Mouse (Mus musculus) kidney, embryonic 14.5 days (tissue): ENCODE measurements around the gene Acly. TPM values are rescaled to one million over a fixed set of nuclear protein-coding genes. Genes with fewer than 3 reads are reported as not detected.

Experiments
- ATAC-seq: fragments of 200-750 bp; cut with Nextera tagmentation; 2 replicates; pipeline ENCODE4 v1.8.0; 2017; ENCODE audit warnings: moderate number of reproducible peaks, mild to moderate bottlenecking, moderate TSS enrichment, moderate library complexity; ENCODE audit not compliant: low FRiP score, low TSS enrichment
- H3K27ac ChIP-seq: fragments of 300-500 bp; sonication (generic); 2 replicates; pipeline ENCODE4 v1.5.1; 2014; ENCODE audit warnings: low read depth, mild to moderate bottlenecking, low read length, moderate library complexity, mixed read lengths
- H3K27me3 ChIP-seq: fragments of 300-500 bp; sonication (generic); 2 replicates; pipeline ENCODE4 v1.6.1; 2014; ENCODE audit warnings: mild to moderate bottlenecking, low read length; ENCODE audit not compliant: control insufficient read depth, insufficient read depth
- H3K36me3 ChIP-seq: fragments of 300-500 bp; sonication (generic); 2 replicates; pipeline ENCODE4 v1.6.1; 2014; ENCODE audit warnings: low read length, mixed read lengths; ENCODE audit not compliant: control insufficient read depth, insufficient read depth
- H3K4me1 ChIP-seq: fragments of 300-500 bp; sonication (generic); 2 replicates; pipeline ENCODE4 v1.6.1; 2014; ENCODE audit warnings: low read length, mixed read lengths; ENCODE audit not compliant: control insufficient read depth, insufficient read depth
- H3K4me2 ChIP-seq: fragments of 300-500 bp; sonication (generic); replicated peaks from 2 replicates; pipeline ENCODE4 v1.6.1; 2014; ENCODE audit warnings: low read depth, mild to moderate bottlenecking, low read length
- H3K4me3 ChIP-seq: fragments of 300-500 bp; sonication (generic); 2 replicates; pipeline ENCODE4 v1.5.1; 2014; ENCODE audit warnings: mild to moderate bottlenecking, low read length
- H3K9ac ChIP-seq: fragments of 300-500 bp; sonication (generic); 2 replicates; pipeline ENCODE4 v1.6.1; 2014; ENCODE audit warnings: low read depth, mild to moderate bottlenecking, low read length, moderate library complexity
- H3K9me3 ChIP-seq: fragments of 300-500 bp; sonication (generic); 2 replicates; pipeline ENCODE4 v1.6.1; 2016; ENCODE audit warnings: low read length; ENCODE audit not compliant: control insufficient read depth
- WGBS: fragments of 180-500 bp; shearing (Covaris S2); extraction: QIAGEN DNeasy Blood & Tissue Kit; methylation state at CpG from one replicate; pipeline ENCODE4 v1.1.7; 2014; 5-methylcytosine and 5-hydroxymethylcytosine counted together
- polyA plus RNA-seq: library from polyadenylated mRNA; unstranded; fragments of >200 nt; fragmentation: Nextera tagmentation; extraction: Ambion mirVana; gene quantifications from 2 replicates; pipeline ENCODE4 v1.2.1, GENCODE M21; 2014

Acly gene
- polyA plus RNA-seq, 1 experiment from 2014 or later: 158 TPM

DNA sequence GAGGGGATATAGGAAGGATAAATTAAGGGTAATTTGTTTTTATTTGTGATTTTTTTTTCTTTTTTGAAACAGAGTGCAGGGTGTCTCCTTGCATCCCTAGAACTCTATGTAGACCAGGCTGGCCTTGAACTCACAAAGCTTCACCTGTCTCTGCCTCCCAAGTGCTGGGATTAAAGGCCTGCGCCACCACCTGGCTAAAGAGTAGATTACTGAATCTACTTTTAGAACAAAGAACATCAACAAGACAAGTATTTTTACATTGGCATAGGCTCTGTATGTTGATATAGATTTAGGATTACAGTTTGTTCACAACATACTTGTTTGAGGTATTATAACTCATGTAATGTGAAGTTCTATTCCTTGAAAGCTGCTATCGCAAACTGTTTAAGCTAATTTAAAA is 17.2 kb downstream of the Acly start:
- H3K4me1 ChIP-seq: no peaks in the 10 kb centered on the region
- 96% methylated on average over 2 of the region's 2 CpGs for WGBS
- no peak overlapping the region for H3K4me3 ChIP-seq
- no peak overlapping the region for H3K4me2 ChIP-seq
- no peak for ATAC-seq
- H3K27me3 ChIP-seq: no peaks in the 10 kb centered on the region
- no peak overlapping the region for H3K27ac ChIP-seq
- H3K9me3 ChIP-seq: no peaks in the 10 kb centered on the region
- no peak overlapping the region for H3K9ac ChIP-seq
- H3K36me3 ChIP-seq: peaks cover 84% of the 10 kb centered on the region

DNA sequence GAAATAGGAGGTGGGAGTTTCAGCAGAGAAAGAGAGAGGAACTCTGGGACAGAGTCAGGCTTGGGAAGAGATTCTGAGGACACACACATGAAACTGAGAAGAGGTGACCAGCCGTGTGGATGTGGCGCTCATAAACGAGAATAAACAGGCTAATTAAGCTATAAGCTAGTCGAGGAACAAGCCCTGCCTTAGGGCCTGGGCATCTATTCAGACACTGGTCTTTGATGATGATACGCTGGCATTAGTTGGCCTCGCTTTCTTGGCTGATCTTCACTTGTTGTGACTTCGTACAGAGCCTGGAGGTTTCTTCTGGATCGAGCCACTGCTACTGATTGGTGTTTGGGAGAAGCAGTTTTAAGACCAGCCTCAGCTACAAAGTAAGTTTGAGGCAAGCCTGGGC is 21.8 kb downstream of the Acly start:
- H3K9ac ChIP-seq: no peak overlapping the region
- 96% methylated on average over 8 of the region's 8 CpGs for WGBS
- H3K4me2 ChIP-seq: no peak overlapping the region
- H3K36me3 ChIP-seq: peaks cover 83% of the 10 kb centered on the region
- H3K27ac ChIP-seq: no peak overlapping the region
- no peaks in the 10 kb centered on the region for H3K9me3 ChIP-seq
- no peaks in the 10 kb centered on the region for H3K4me1 ChIP-seq
- no peak overlapping the region for H3K4me3 ChIP-seq
- H3K27me3 ChIP-seq: no peaks in the 10 kb centered on the region
- ATAC-seq: no peak

DNA sequence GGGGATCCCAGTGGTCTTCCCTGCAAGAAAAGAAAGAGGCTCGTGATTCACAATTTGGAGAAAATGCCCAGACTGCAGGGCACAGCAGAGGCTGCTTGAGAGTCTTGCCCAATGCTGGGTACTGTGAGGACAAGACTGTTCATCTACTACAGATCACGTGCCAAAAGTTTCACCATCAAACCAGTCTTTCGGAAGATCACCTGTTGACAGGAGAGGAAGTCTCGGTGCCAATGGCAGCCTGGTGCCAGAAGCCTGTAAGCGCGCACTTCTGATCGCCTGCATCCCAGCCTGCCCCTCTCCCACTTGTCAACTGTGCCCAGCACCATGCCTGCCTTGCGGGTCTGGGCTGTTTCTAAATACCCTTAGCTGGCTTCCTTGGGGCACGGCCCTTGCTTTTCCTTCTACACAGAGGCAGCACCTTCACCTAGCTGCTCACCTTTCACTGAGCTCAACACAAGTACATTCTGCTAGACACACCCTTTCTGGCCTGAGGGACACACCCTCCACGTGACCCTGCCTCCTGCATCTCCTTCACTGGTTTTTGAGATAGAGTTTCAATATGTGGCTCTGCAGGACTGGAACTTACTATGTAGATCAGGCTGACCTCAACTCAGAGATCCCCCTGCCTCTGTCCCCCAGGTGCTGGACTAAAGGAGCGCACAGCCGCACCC is 22.7 kb downstream of the Acly start:
- no peak overlapping the region for H3K4me2 ChIP-seq
- no peak overlapping the region for H3K27ac ChIP-seq
- H3K9ac ChIP-seq: no peak overlapping the region
- no peaks in the 10 kb centered on the region for H3K4me1 ChIP-seq
- peaks cover 85% of the 10 kb centered on the region for H3K36me3 ChIP-seq
- WGBS: 92% methylated on average over 12 of the region's 12 CpGs
- no peaks in the 10 kb centered on the region for H3K9me3 ChIP-seq
- no peak overlapping the region for H3K4me3 ChIP-seq
- H3K27me3 ChIP-seq: no peaks in the 10 kb centered on the region
- no peak for ATAC-seq

DNA sequence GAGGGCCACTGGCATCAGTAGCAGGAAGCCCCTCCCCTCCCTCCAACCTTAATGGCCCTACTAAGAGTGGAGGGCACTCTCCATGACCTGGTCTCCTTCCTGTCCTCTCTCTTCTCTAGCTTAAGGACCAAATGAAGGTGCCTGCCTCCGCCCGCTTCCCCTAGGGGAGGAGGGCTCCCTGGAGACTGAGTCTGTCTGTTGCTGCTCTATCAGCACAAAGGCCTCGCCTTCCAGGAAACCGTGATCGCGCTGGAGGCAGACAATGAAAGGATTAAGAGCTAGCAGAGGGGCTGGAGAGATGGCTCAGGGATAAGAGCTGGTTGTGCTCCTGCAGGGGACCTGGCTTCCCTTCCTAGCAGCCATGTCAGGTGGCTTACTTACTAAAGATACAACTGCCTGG is 26.5 kb downstream of the Acly start:
- no peak overlapping the region for H3K4me3 ChIP-seq
- no peaks in the 10 kb centered on the region for H3K9me3 ChIP-seq
- peaks cover 88% of the 10 kb centered on the region for H3K36me3 ChIP-seq
- no peak overlapping the region for H3K27ac ChIP-seq
- H3K4me1 ChIP-seq: no peaks in the 10 kb centered on the region
- ATAC-seq: no peak
- 53% methylated on average over 6 of the region's 6 CpGs for whole genome bisulfite sequencing
- no peak overlapping the region for H3K9ac ChIP-seq
- H3K27me3 ChIP-seq: no peaks in the 10 kb centered on the region
- no peak overlapping the region for H3K4me2 ChIP-seq

DNA sequence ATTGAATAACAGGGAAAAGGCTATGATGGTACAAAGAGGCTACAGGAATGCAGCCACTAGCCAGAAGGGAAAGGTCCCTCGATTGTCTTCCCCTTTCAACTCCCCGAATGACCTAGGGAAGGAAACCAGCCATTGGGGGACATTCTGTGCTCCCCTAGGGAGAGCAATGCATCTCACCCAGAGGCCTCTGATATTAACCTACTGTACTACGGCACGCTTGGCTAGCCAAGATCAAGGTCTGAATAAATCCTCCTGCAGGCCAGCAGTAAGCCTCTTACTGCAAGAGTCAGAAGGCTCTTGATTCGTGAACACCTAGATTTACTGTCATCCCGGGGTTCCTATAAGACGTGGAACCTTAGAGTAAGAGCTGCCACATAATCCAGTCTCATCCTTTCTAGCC is 27.1 kb downstream of the Acly start:
- H3K9ac ChIP-seq: no peak overlapping the region
- no peak overlapping the region for H3K4me3 ChIP-seq
- no peak overlapping the region for H3K27ac ChIP-seq
- H3K36me3 ChIP-seq: peaks cover 89% of the 10 kb centered on the region
- no peak overlapping the region for H3K4me2 ChIP-seq
- no peak for ATAC-seq
- H3K27me3 ChIP-seq: no peaks in the 10 kb centered on the region
- H3K4me1 ChIP-seq: no peaks in the 10 kb centered on the region
- H3K9me3 ChIP-seq: no peaks in the 10 kb centered on the region
- 73% methylated on average over 7 of the region's 7 CpGs for WGBS

DNA sequence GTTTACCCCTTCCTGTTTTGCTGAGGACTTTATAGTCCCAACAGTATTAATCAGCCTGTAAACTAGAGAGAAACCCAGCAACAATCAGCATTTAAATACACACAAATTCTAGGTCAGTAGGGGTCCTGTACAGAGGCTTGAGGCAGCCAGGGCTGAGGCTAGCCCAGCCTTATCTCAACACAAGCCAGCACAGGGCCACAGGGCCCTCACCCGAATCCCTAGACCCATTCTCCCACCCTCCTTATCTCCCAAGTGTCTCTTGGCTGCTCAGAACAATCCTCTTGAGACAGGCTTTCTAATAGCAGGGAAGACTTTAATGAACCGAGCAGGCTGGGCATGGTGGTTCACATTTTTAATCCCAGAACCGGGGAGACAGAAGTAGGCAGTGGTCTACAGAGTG is 27.6 kb downstream of the Acly start:
- 92% methylated on average over 3 of the region's 3 CpGs for WGBS
- Histone ChIP-seq H3K4me1 (no peaks in the 10 kb centered on the region), H3K27ac (no peak overlapping the region), H3K4me2 (no peak overlapping the region), H3K9me3 (no peaks in the 10 kb centered on the region), H3K27me3 (no peaks in the 10 kb centered on the region), H3K9ac (no peak overlapping the region), H3K36me3 (peaks cover 89% of the 10 kb centered on the region), H3K4me3 (no peak overlapping the region)
- no peak for ATAC-seq

DNA sequence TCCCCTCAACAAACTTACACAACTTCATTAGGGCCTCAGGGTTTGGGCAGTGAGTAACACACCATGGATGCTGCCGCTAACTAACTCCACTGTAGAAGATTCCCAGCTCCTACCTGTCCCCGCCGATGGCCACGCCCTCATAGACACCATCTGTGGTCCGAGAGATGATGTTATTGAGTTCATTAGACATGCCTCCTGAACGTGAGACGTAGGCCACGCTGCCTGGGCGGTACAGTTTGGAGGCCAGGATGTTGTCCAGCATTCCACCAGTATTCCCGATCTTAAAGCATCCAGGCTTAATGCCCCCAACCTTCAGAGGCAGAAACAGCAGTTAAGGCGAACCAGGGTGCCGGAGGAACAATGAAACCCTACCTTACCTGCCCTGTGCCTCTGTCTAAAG is 34.0 kb downstream of the Acly start:
- Histone ChIP-seq H3K36me3 (peaks cover 94% of the 10 kb centered on the region), H3K9ac (no peak overlapping the region), H3K4me2 (no peak overlapping the region), H3K9me3 (no peaks in the 10 kb centered on the region), H3K27me3 (no peaks in the 10 kb centered on the region), H3K27ac (no peak overlapping the region), H3K4me3 (no peak overlapping the region), H3K4me1 (no peaks in the 10 kb centered on the region)
- ATAC-seq: no peak
- WGBS: 93% methylated on average over 12 of the region's 12 CpGs

DNA sequence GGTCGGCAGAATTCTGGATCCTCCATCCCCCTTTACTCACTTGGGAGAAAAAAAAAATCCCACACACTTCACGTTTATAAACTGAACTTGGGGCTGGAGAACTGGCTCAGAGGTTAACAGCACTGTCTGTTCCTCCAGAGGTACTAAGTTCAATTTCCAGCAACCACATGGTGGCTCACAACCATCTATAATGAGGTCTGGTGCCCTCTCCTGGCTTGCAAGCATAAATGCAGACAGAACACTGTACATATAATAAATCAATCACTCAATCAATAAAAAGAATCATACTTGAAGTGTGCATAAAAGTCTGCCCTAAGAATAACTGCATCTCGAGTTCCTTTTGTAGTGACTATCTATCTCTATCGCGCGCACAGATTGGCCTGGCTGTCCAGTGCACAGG is 36.8 kb downstream of the Acly start:
- Histone ChIP-seq H3K4me1 (no peaks in the 10 kb centered on the region), H3K9ac (no peak overlapping the region), H3K36me3 (peaks cover 87% of the 10 kb centered on the region), H3K4me3 (no peak overlapping the region), H3K4me2 (no peak overlapping the region), H3K9me3 (no peaks in the 10 kb centered on the region), H3K27me3 (no peaks in the 10 kb centered on the region), H3K27ac (no peak overlapping the region)
- WGBS: 88% methylated on average over 6 of the region's 6 CpGs
- ATAC-seq: no peak

DNA sequence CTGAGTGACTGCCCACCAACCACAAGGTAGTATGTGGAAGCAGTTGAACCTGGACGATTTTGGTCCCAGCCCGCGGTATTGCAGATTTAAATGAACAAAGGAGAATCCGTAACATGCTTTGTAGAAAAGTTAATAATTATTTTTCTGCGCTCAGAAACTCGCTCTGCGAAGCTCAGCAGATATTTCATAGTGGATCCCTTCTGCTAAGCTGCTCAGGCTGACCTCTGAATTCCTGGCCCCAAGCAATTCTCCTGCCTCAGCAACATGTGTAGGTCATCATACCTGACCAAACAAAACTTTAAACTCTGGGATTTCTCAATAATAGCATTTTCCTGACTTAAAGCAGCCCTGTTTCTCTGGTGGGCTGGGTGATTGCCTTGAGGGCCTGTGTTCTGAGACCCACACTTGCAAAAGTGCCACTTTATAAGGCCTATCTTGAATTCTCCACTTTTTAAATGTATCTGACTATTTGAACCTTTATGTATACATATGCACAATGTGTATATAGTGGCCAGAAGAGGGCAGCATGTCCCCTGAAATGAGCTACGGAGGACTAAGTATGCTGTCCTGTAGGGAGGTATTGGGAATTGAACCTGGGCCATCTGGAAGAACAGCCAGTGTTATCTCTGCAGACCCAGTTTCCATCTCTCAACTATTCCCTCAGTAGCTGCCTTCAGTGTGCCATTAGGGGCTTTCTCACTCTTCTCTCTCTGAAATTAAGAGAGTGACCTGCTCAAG is 41.8 kb downstream of the Acly start:
- H3K36me3 ChIP-seq: peaks cover 90% of the 10 kb centered on the region
- H3K27me3 ChIP-seq: no peaks in the 10 kb centered on the region
- H3K27ac ChIP-seq: no peak overlapping the region
- ATAC-seq: no peak
- 84% methylated on average over 8 of the region's 8 CpGs for WGBS
- H3K4me1 ChIP-seq: no peaks in the 10 kb centered on the region
- H3K4me3 ChIP-seq: no peak overlapping the region
- no peak overlapping the region for H3K4me2 ChIP-seq
- H3K9ac ChIP-seq: no peak overlapping the region
- no peaks in the 10 kb centered on the region for H3K9me3 ChIP-seq
